Mouse (Mus musculus) B cell, adult 67 days (primary cell): Measurements from ENCODE around the gene Dctn5. TPM values are rescaled to one million over a fixed set of nuclear protein-coding genes. Genes with fewer than 3 reads are reported as not detected.

ENCODE experiments used
- total RNA-seq, 2 experiments: library from RNA; stranded (reverse); gene quantifications; 4 replicates each; pipeline ENCODE4 v1.2.4; 2023

Gene Dctn5
- 10 to 100 TPM; 76.0 to 84.1 TPM for total RNA-seq

DNA sequence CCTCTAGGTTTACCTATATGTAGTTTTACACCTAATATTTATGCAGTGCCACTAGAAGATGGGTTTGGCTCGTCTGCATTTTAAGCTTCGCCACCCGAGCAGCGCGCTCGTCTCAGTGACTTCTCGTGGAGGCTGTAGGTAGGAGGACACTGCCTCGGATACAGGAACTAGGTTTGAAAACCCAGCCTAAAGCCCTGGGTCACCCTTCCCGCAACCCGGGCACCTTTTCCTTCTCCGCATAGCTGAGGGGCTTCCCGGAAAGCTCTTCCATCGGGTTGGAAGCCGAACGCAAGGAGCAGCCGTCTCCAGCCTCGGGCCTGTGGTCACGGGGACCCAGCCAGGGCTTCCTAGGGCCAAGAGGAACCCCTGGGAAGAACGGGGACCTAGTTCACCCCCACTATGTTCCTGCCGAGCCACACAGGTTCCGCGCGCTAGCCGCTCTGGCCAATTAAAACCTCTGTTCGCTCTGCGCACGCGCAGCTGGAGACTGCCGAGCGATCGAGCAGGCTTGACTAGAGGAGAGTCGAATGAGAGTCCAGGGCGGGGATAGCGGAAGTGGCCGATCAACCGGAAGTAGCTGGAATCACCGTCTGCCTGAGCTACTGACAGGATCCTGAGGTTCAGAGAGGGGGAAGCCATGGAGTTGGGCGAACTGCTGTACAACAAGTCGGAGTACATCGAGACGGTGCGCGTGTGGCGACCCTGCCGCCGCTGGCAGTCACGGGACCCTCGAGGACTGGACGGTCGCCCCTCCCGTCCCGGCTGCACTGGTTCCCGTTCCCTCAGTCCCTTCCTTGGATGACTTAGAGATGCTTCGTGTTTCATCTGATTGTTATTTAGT is at the start of gene Dctn5, which contains the start of gene Palb2:
Gene Dctn5, plus strand, starts transcription at position 545 of the 841 bp plus-strand sequence.
Gene Palb2, minus strand, starts transcription at position 489 of the 841 bp plus-strand sequence.

DNA sequence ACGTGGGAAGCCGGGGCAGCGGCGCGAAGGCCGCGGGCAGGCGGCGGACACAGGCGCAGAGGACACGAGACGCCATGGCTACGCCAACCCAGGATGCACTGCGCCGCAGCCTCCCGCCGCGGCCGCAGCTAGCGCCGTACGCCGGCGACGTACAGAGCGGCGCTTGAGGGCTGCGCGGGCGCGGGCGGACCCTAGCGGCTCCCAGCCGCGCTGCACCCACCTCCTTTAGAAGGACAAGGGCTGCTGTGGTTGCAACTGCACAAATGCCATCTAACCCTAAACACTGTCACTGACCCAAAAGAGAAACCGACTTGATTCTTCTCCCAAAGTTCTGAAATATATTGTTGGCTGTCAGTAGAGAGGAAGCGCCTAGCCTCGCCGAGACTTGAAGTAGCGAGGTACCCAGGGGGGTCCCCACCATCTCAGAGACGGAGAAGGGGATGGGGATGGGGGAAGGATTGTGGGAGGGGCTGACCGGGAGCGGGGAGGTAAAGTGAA is 31.0 kb upstream of the Dctn5 start, which contains the start of gene Ndufab1:
Gene Ndufab1, minus strand, starts transcription at position 140 of the 498 bp plus-strand sequence.

DNA sequence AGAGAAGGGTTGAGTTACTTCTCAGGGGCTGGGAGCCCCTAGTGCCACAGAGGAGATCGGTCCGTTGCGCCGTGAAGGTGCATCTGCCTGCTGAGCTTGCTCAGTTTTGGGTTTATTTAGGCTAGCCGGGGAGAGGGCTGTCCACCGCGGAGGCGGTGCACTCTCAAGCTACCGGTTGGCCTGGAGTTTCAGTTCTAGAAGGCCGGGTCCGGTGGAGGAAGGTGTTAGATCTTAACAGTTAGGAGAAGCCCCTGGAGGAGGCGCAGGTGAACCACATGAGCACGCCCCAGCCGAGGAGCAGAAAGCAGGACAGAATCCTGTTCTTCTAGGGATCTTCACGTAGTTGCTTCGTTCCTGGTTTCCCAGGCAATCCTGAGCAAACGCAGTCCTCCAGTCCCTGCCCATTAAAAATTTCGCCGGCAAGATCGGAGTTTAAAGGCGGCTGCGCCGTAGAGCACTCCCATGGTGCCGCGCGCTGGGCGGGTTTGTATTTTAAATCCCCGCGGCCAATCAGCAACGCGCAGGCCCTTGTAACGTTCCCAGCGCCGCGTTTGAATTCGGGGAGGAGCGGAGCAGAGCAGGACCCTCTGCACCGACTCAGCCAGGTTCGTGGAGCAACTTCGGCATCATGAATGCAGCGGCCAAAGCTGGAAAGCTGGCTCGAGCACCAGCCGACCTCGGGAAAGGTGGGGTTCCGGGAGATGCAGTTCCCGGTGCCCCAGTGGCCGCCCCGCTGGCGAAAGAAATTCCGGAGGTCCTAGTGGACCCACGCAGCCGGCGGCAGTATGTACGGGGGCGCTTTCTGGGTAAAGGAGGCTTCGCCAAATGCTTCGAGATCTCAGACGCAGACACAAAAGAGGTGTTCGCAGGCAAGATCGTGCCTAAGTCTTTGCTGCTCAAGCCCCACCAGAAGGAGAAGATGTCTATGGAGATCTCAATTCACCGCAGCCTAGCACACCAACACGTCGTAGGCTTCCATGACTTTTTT is 26.4 kb downstream of the Dctn5 start, which contains the start of gene Plk1:
Gene Plk1, plus strand, starts transcription at position 525 of the 988 bp plus-strand sequence.

DNA sequence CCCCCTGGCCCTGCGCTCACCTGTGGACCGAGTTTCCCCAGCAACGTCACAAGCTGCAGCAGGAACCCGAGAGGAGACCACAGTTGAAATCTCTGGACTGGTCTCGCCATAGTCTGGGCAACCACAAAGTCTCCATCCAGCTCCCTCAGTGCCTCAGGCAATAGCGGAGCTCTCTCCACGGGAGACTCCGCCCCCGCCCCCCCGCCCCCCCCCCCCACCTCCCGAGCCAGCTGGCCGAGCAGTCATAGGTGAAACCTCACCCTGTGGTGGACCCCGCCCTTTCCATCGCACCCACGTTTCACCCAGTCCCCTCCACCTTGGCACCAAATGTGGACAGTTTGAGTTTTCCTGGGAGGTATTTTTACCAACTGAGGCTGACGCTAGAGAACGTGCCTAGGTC is 53.2 kb downstream of the Dctn5 start, which contains the start of gene Ern2:
Gene Ern2, minus strand, starts transcription at position 165 of the 400 bp plus-strand sequence.

Other genes with a start within 250 kb of the Dctn5 start
- 10 to 100 TPM; 14.7 to 14.9 TPM for gene Cog7, start 151.3 kb upstream of the Dctn5 start, total RNA-seq
- 100 to 1,000 TPM; 366 to 392 TPM for gene Gga2, start 111.8 kb upstream of the Dctn5 start, total RNA-seq
- gene Ubfd1, start 65.9 kb upstream of the Dctn5 start, total RNA-seq: 10 to 100 TPM; 44.9 to 49.4 TPM
- 10 to 100 TPM; 17.4 to 19.4 TPM for gene Ears2, start 65.8 kb upstream of the Dctn5 start, total RNA-seq
- gene Ndufab1, start 31.2 kb upstream of the Dctn5 start, total RNA-seq: 10 to 100 TPM; 60.5 to 80.7 TPM
- 1 to 10 TPM; 8.9 to 9.7 TPM for gene Palb2, start 56 bp upstream of the Dctn5 start, total RNA-seq
- 1 to 10 TPM; 4.5 to 4.7 TPM for gene Plk1, start 26.4 kb downstream of the Dctn5 start, total RNA-seq
- not detected for gene Ern2, start 53.2 kb downstream of the Dctn5 start, total RNA-seq
- not detected for gene Chp2, start 86.5 kb downstream of the Dctn5 start, total RNA-seq
- gene Prkcb, start 155.7 kb downstream of the Dctn5 start, total RNA-seq: 100 to 1,000 TPM; 579 to 593 TPM